Mouse (Mus musculus): ENCODE measurements around the gene Mypop. TPM values are rescaled to one million over a fixed set of nuclear protein-coding genes. Genes with fewer than 3 reads are reported as not detected.

The Mypop gene
- 9.8 and 12.8 TPM in 2 replicates for polyA plus RNA-seq (2012; rRNA removed)

GRCm38 (mm10) chr7:18990601-18991295, at the start of gene Mypop:
Mypop (plus strand) TSS chr7:18991245.

GRCm38 (mm10) chr7:18987100-18987499, 3.9 kb upstream of the Mypop start, which contains the start of gene Nanos2:
Nanos2 (plus strand) TSS chr7:18987400.

GRCm38 (mm10) chr7:19003902-19004630, 13.0 kb downstream of the Mypop start, which contains the start of gene Irf2bp1:
Irf2bp1 (plus strand) TSS chr7:19004044.

GRCm38 (mm10) chr7:19023357-19023814, 32.3 kb downstream of the Mypop start, which contains the start of gene Foxa3:
Foxa3 (minus strand) TSS chr7:19023538.

GRCm38 (mm10) chr7:19024096-19024506, 33.1 kb downstream of the Mypop start, which contains the start of gene Sympk:
Sympk (plus strand) TSS chr7:19024377.

Other genes with a start within 250 kb of the Mypop start
- not detected in 2 replicates for gene Psg19, start 192.7 kb upstream of the Mypop start, polyA plus RNA-seq (2012; rRNA removed)
- 0.26 and 0.38 TPM in 2 replicates for gene Psg17, start 169.6 kb upstream of the Mypop start, polyA plus RNA-seq (2012; rRNA removed)
- 5.5 and 6.5 TPM in 2 replicates for gene Mill2, start 151.3 kb upstream of the Mypop start, polyA plus RNA-seq (2012; rRNA removed)
- gene Pglyrp1, start 119.9 kb upstream of the Mypop start, polyA plus RNA-seq (2012; rRNA removed), result 1,287 and 1,800 TPM in 2 replicates
- gene Ccdc61, start 80.8 kb upstream of the Mypop start, polyA plus RNA-seq (2012; rRNA removed), result 24.9 and 30.9 TPM in 2 replicates
- gene Nova2, start 65.4 kb upstream of the Mypop start, polyA plus RNA-seq (2012; rRNA removed), result 0.56 and 0.80 TPM in 2 replicates
- not detected in 2 replicates for gene Nanos2, start 3.8 kb upstream of the Mypop start, polyA plus RNA-seq (2012; rRNA removed)
- gene Irf2bp1, start 12.8 kb downstream of the Mypop start, polyA plus RNA-seq (2012; rRNA removed), result 48.1 and 49.0 TPM in 2 replicates
- gene Foxa3, start 32.3 kb downstream of the Mypop start, polyA plus RNA-seq (2012; rRNA removed), result 70.8 and 76.2 TPM in 2 replicates
- 80.5 and 90.6 TPM in 2 replicates for gene Sympk, start 33.1 kb downstream of the Mypop start, polyA plus RNA-seq (2012; rRNA removed)
- gene Rsph6a, start 63.4 kb downstream of the Mypop start, polyA plus RNA-seq (2012; rRNA removed), result not detected in 2 replicates
- 32.3 and 33.8 TPM in 2 replicates for gene Dmwd, start 85.0 kb downstream of the Mypop start, polyA plus RNA-seq (2012; rRNA removed)
- 613 and 864 TPM in 2 replicates for gene Dmpk, start 92.6 kb downstream of the Mypop start, polyA plus RNA-seq (2012; rRNA removed)
- 45.2 and 56.4 TPM in 2 replicates for gene Six5, start 103.3 kb downstream of the Mypop start, polyA plus RNA-seq (2012; rRNA removed)
- not detected in 2 replicates for gene Gm4969, start 127.1 kb downstream of the Mypop start, polyA plus RNA-seq (2012; rRNA removed)
- 14.7 and 14.9 TPM in 2 replicates for gene Fbxo46, start 128.6 kb downstream of the Mypop start, polyA plus RNA-seq (2012; rRNA removed)
- gene Qpctl, start 158.0 kb downstream of the Mypop start, polyA plus RNA-seq (2012; rRNA removed), result 15.1 and 16.3 TPM in 2 replicates
- 19.3 and 24.0 TPM in 2 replicates for gene Snrpd2, start 158.5 kb downstream of the Mypop start, polyA plus RNA-seq (2012; rRNA removed)
- 0.95 and 1.6 TPM in 2 replicates for gene Gipr, start 174.9 kb downstream of the Mypop start, polyA plus RNA-seq (2012; rRNA removed)
- 45.4 and 47.5 TPM in 2 replicates for gene Eml2, start 185.2 kb downstream of the Mypop start, polyA plus RNA-seq (2012; rRNA removed)
- 4.0 and 4.6 TPM in 2 replicates for gene Gpr4, start 221.3 kb downstream of the Mypop start, polyA plus RNA-seq (2012; rRNA removed)
- gene Opa3, start 237.1 kb downstream of the Mypop start, polyA plus RNA-seq (2012; rRNA removed), result 40.5 and 52.5 TPM in 2 replicates

Measured in colon, adult 2 months (tissue).